Mouse (Mus musculus) c-Kit-positive CD71-positive TER-119-positive erythroid progenitor cells, embryonic 14.5 days (primary cell): Measurements from ENCODE around the gene 2700081O15Rik.

Experiments
- DNase-seq: peaks from one replicate; pipeline ENCODE4 v3.0.0-alpha.2; 2013; ENCODE audit warnings: low spot score

Gene 2700081O15Rik

GRCm38 (mm10) chr19:7420841-7421601 is 3.6 kb downstream of the 2700081O15Rik start:
- DNase-seq, result no peak

DNA sequence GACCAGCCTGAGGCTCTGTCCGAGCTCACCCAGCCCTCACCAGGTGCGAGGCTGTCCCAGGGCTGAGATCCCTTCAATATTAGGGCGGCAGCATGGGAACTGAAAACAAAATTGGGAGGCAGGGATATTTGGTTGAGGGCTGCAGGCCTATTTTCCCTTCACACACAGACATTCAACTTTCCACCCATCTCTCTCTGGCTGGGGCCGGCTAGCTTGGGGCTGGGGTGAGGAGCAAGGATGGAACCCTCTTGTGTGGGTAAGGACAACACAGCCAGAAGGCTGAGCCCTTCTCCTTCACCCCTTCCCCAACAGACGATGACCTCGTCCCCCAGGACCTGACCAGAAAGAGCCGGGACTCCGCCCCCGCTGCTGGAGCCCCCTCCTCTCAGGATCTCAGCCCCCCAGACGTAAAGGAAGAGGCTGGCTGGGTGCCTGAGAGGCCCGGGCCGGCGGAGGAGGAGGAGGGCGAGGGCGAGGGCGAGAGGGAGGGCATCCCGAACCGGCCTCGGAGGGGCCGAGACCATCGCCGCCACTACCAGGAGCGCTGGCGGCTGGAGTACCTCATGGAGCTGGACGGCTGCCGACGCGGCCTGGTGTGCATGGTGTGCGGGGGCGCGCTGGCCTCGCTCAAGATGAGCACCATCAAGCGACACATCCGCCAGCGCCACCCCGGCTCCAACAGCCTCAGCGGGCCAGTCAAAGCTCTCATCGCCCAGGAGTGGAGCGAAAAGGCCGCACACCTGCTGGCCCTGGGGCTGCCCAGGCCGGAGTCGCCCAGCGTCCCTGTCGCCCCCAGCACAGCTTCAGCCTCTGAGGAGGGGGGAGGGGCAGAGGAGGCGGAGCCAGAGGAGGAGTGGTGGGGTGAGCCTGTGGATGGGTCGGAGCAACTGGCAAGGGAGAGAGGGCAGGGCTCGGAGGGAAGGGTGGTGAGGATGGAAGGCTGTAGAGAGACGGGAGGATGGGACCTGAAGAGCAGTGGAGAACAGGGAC is 4.5 kb downstream of the 2700081O15Rik start:
- no peak for DNase-seq

DNA sequence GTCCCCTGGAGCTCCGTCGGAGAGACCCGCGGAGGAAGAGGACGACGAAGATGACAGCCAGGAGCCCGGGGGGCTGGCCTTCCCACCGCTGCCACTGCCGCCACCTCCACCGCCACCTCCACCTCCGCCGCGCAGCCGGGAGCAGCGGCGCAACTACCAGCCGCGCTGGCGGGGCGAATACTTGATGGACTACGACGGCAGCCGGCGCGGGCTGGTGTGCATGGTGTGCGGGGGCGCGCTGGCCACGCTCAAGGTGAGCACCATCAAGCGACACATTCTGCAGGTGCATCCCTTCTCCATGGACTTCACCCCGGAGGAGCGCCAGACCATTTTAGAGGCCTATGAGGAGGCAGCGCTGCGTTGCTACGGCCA is 5.2 kb downstream of the 2700081O15Rik start:
- no peak for DNase-seq

- DNase-seq, result no peak
Measured at GRCm38 (mm10) chr19:7423028-7423655, 5.7 kb downstream of the 2700081O15Rik start.

GRCm38 (mm10) chr19:7423656-7424030 is 6.2 kb downstream of the 2700081O15Rik start:
- DNase-seq, result no peak

GRCm38 (mm10) chr19:7424131-7424530 is 6.7 kb downstream of the 2700081O15Rik start:
- DNase-seq, result no peak

DNA sequence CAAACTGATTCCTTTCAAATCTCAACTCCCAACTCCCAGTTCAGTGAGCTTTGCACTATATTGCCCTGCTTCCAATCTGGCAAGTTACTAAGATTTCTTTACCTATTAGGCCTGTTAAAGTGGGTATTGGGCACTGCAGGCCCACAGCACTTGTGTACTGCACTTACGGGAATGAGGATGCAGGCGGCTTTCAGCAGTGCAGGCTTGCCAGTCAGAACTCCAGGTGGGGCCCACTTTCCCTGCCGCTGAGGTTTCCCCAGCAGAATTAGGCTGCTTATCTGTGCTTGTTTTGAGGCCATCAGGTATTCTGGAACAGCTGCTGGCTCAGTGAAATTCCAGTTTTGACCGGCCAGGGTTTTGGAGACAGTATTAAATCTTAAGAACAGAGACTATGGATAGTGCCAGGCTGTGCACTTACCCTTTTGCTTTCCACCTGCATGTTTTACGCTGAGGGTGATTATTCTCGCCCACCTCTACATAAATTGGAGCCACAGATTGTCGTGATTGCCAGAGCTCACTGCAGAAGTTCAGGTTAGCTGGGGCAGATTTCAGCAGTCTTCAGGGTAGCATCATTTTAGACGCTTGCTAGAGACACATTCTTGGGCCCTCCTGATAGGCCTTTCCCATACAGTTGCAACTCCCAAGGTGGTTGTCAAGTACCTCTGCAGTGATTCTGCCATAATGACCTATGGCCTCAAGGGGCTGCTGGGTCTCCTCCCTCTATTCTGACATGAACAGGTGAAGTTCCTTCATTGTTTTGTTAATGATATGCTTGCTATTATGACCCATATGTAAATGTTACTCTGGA is 7.4 kb downstream of the 2700081O15Rik start:
- DNase-seq, result no peak

- DNase-seq, result no peak
Measured at GRCm38 (mm10) chr19:7425398-7425775, 8.0 kb downstream of the 2700081O15Rik start.

- no peak for DNase-seq
Measured at GRCm38 (mm10) chr19:7434887-7435286, 17.5 kb downstream of the 2700081O15Rik start.

- peak; percentile 56 for DNase-seq
Measured at GRCm38 (mm10) chr19:7436061-7436970, 18.9 kb downstream of the 2700081O15Rik start.

DNA sequence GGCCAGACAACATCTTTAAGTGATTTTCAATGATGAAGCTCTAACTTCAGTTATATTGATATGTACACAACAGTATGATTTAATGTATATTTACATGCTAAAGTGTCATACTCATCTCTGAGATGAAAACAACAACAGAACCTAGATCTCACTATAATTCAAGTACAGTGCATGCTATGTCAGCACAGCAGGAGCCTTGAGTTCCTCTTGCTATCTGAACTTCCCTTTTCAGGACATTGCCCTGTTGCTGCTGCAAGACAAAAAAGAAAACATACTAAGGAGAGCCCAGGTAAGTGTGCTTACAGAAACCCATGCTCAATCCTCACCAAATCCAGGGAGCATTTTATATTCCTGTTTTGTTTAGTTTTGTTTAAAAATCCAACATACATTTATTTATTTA is 20.9 kb downstream of the 2700081O15Rik start:
- no peak for DNase-seq

DNA sequence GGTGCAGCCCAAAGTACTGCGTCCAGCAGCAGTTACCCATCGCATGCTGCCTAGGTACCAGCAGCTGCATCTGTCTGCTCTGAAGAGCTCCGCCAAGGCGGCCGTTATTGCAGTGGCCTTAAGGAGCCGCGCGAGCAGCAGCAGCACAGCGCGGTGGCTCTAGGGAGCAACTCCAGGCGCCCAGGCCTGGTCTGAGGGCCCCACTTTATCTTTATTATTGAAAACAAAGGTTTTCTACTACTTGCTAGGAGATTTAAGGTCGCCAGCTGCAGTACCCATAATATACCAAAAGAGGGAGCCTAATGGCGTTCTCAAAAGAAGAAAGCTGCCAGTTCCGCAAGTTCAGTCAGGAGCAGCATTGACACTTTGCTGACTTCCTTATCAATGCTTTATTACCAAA is 24.1 kb downstream of the 2700081O15Rik start:
- peak; percentile 47 for DNase-seq

- no peak for DNase-seq
Measured at GRCm38 (mm10) chr19:7445105-7445504, 27.7 kb downstream of the 2700081O15Rik start.

DNA sequence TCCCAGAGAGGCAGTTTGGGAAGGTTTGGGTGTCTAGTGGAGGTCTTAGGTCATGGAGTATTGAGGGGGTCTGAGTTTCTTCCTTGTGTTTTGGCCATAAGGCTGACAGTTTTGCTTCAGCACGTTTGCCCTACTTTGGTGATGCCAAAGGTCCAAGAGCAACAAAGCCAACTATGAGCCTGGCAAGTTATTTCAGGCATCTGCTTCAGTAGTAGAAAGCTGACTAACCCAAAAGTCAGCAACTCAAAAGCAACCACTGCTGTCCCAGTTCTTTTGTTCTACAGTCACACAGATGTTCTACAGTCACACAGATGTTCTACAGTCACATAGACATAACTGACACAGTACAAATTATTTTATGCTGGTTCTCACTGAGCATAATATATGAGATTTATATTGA is 28.2 kb downstream of the 2700081O15Rik start:
- no peak for DNase-seq

- no peak for DNase-seq
Measured at GRCm38 (mm10) chr19:7456803-7457202, 39.4 kb downstream of the 2700081O15Rik start.

DNA sequence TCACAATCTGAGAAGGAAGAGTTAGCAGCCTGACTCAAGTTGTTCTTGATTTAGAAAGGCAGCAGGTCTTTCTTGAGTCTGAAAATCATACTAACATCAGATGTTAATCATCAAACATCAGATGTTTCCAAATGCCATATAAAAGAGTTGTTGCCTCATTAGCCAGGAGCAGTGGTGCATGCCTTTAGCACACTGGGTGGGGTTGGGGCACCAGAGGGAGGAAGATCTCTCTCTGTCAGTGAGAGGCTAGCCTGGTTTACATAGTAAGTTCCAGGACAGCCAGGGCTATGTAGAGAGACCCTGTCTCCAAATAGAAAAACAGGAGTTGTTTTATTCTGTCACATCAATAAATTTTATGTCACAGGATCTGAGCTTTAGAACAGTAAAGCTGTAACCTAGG is 41.5 kb downstream of the 2700081O15Rik start:
- no peak for DNase-seq

- DNase-seq, result no peak
Measured at GRCm38 (mm10) chr19:7459370-7459769, 41.9 kb downstream of the 2700081O15Rik start.

DNA sequence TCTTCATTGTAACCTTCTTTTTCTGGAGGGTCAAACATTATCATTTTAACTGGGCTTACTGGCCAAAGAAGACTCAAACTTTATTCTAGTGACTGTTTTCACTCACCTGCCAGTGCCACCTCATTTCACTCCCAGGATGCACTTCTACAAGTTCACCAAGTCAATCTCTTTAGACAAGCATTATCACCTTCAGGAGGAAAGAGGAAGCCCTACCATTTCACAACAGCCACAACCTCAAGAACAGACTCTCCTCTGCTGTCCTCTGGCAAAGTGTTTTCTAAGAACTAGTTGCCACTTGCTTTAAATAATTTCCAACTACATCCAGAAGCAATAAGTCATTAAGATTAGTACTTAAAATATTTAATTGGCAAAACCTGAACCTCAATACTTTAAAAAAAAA is 50.5 kb downstream of the 2700081O15Rik start:
- DNase-seq, result no peak

GRCm38 (mm10) chr19:7470643-7471042 is 53.2 kb downstream of the 2700081O15Rik start:
- DNase-seq, result no peak
